Comparison of ENCODE assay signal across 8 mouse cellular contexts in the genomic region with DNA sequence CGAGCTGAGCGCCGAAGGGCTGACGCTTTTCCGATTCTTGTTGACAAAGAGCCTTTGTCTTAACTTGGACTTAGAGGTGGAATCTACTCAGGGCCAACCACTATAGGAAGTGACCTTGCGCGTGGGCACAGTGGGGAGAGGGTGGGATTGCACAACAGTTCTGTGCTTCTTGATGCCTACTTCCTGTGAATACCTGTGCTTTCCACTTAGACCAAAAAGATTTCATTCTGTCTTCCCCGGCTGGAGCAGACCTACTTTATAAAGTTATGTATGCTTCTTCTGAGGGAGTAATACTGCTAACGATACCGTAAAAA. TPM values are rescaled to one million over a fixed set of nuclear protein-coding genes. Genes with fewer than 3 reads are reported as not detected.
DNase-seq lines count a peak whose midpoint lies in the region; ATAC-seq lines count a peak whose summit lies in the region.

A gene (plus strand): TSS at position 215 of the 314 bp plus-strand sequence.

- no peak for ATAC-seq in kidney, embryonic 16.5 days (ENCODE audit: low FRiP score, low TSS enrichment)
- ATAC-seq in hindbrain, embryonic 11.5 days (ENCODE audit: low FRiP score), result no peak
- ATAC-seq in megakaryocyte progenitor cell, adult 5-6 weeks (replicated peaks; ENCODE audit: poor library complexity), result no peak

- no peaks in the 10 kb centered on the region for H3K27me3 ChIP-seq in kidney, embryonic 16.5 days (ENCODE audit: insufficient read depth, low read length)
- H3K27me3 ChIP-seq in hindbrain, embryonic 11.5 days (ENCODE audit: control insufficient read depth, insufficient read depth, low read length), result no peaks in the 10 kb centered on the region

- H3K9me3 ChIP-seq in kidney, embryonic 16.5 days (ENCODE audit: low read length), result no peaks in the 10 kb centered on the region
- H3K9me3 ChIP-seq in hindbrain, embryonic 11.5 days (ENCODE audit: control insufficient read depth, low read length), result no peaks in the 10 kb centered on the region

- H3K4me3 ChIP-seq in kidney, embryonic 16.5 days (ENCODE audit: low read length), result peak within 1 kb of the TSS; percentile 69
- H3K4me3 ChIP-seq in brown adipose tissue, adult 24 weeks (ENCODE audit: insufficient read depth, low read depth, low read length), result peak within 1 kb of the TSS; percentile 84
- peak within 1 kb of the TSS; percentile 72 for H3K4me3 ChIP-seq in hindbrain, embryonic 11.5 days (ENCODE audit: low read depth, low read length)

- H3K4me2 ChIP-seq in kidney, embryonic 16.5 days (replicated peaks; ENCODE audit: low read depth, low read length), result peak within 1 kb of the TSS; percentile 92
- H3K4me2 ChIP-seq in hindbrain, embryonic 11.5 days (replicated peaks; ENCODE audit: low read depth, low read length), result peak within 1 kb of the TSS; percentile 78

- H3K4me1 ChIP-seq in kidney, embryonic 16.5 days (ENCODE audit: insufficient read depth, low read length), result peaks cover 14% of the 10 kb centered on the region
- no peaks in the 10 kb centered on the region for H3K4me1 ChIP-seq in brown adipose tissue, adult 24 weeks (ENCODE audit: control insufficient read depth, insufficient read depth, insufficient read length, low read length)
- peaks cover 6% of the 10 kb centered on the region; the same call in 1 of the 2 replicates for H3K4me1 ChIP-seq in hindbrain, embryonic 11.5 days (replicated peaks; ENCODE audit: control insufficient read depth, insufficient read depth, low read length)

- 87% methylated on average over 10 of the region's 10 CpGs for WGBS in kidney, embryonic 16.5 days
- 88% methylated on average over 10 of the region's 10 CpGs for WGBS in hindbrain, embryonic 11.5 days

- peak within 1 kb of the TSS; percentile 79 for H3K27ac ChIP-seq in kidney, embryonic 16.5 days (ENCODE audit: low read length)
- H3K27ac ChIP-seq in brown adipose tissue, adult 24 weeks (replicated peaks; ENCODE audit: low read depth, low read length), result peak within 1 kb of the TSS; percentile 56; the same call in 1 of the 2 replicates
- no peak within 1 kb of the TSS; the same call in 1 of the 2 replicates for H3K27ac ChIP-seq in hindbrain, embryonic 11.5 days (ENCODE audit: low read depth, low read length)

- no peaks in the 10 kb centered on the region for H3K36me3 ChIP-seq in kidney, embryonic 16.5 days (ENCODE audit: insufficient read depth, low read length)
- H3K36me3 ChIP-seq in hindbrain, embryonic 11.5 days (ENCODE audit: control insufficient read depth, insufficient read depth, low read length), result no peaks in the 10 kb centered on the region

- peak within 1 kb of the TSS; percentile 81 for H3K9ac ChIP-seq in kidney, embryonic 16.5 days (replicated peaks; ENCODE audit: low read length)
- peak within 1 kb of the TSS; percentile 64 for H3K9ac ChIP-seq in hindbrain, embryonic 11.5 days (ENCODE audit: low read depth, low read length)

- DNase-seq in kidney, postnatal 25 days, result no peak
- no peak for DNase-seq in hindbrain, embryonic 11.5 days (ENCODE audit: low spot score)
- no peak for DNase-seq in embryo, embryonic 10.5 days (ENCODE audit: low spot score)
- no peak for DNase-seq in spleen, postnatal 10 days (ENCODE audit: low spot score in 2 of 2)
- no peak for DNase-seq in cerebellum, postnatal 36 days

RNA-seq across cellular contexts. Expression of the gene that starts here (rescaled TPM):
- polyA plus RNA-seq in kidney, embryonic 16.5 days (2015; fragmentation: Nextera tagmentation; extraction: Ambion mirVana), result 23.3 and 24.5 TPM in 2 replicates
- not detected in 2 replicates for polyA plus RNA-seq in brown adipose tissue, adult 24 weeks (2012; ENCODE audit: insufficient read depth, insufficient read length, missing spikeins)
- polyA plus RNA-seq in hindbrain, embryonic 11.5 days (2014; fragmentation: Nextera tagmentation; extraction: Ambion mirVana), result 21.8 and 22.6 TPM in 2 replicates
- total RNA-seq in megakaryocyte progenitor cell, adult 5-6 weeks (2015), result 10.1 and 11.3 TPM in 2 replicates
- 22.7 and 32.7 TPM in 2 replicates for total RNA-seq in megakaryocyte progenitor cell, adult 5-6 weeks (2017)

Comparison
In these comparisons a context has a peak if more than half of its experiments do, and no peak if none do; other contexts are left out.
1. RNA of the gene that starts here (polyA plus RNA-seq): 23.3 to 24.5 TPM in kidney, embryonic 16.5 days and 21.8 to 22.6 TPM in hindbrain, embryonic 11.5 days; not detected in brown adipose tissue, adult 24 weeks; every median in the first group is over 10 times any median in the second.
2. Peak in every context shown above with its lines, with median percentiles within 50 percentile points of each other: H3K4me3 ChIP-seq.